ENCODE assay signal across 21 mouse cellular contexts in the genomic region with DNA sequence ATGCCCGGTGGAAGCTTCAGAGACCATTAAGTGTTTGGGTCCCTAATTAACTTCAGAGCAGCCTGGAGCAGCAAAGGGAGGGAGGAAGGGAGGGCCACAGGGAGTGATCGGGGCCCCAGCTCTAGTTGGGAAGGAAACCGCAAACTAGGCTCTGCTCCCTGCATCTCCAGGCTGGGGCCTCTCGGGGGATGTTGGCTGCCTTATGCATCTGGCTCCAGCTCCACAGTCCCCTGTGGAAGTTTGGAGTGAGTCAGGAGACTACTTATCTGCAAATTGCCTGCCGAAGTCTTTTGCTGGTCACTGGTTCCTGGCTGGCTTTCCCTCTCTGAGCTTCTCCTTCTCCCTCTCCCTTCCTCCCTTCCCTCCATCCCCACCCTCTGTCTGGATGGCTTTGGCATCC. TPM values are rescaled to one million over a fixed set of nuclear protein-coding genes. Genes with fewer than 3 reads are reported as not detected.
DNase-seq lines count a peak whose midpoint lies in the region; ATAC-seq lines count a peak whose summit lies in the region.
"Had no signal": no experiment of that assay in that cellular context is flagged by ENCODE, and none has a peak within 500 bp of the region (broad histone marks: within the 10 kb centered on the region; RNA-seq: fewer than 3 reads in every experiment).

No protein-coding gene starts in this region.

- H3K4me1 ChIP-seq in hindbrain, embryonic 16.5 days (ENCODE audit: control insufficient read depth, insufficient read depth, low read depth, low read length) = no peaks in the 10 kb centered on the region
- no peaks in the 10 kb centered on the region for H3K4me1 ChIP-seq in hindbrain, embryonic 12.5 days
- H3K4me1 ChIP-seq in neural tube, embryonic 13.5 days (replicated peaks) = peaks cover 12% of the 10 kb centered on the region
- H3K4me1 ChIP-seq in neural tube, embryonic 15.5 days = peaks cover 24% of the 10 kb centered on the region
- H3K4me1 ChIP-seq: forebrain, embryonic 15.5 days; heart, embryonic 13.5 days had no signal

- no peak for DNase-seq in neural tube, embryonic 10.5 days (ENCODE audit: extremely low spot score, low spot score)
- DNase-seq in heart, adult 9 months (ENCODE audit: low spot score in 2 of 2) = peak; percentile 52 to 56
- DNase-seq in spleen, adult 18-20 months = no peak
- DNase-seq: adrenal gland, adult 2 months; cerebellum, adult 11 months; cerebellum, postnatal 25 days; gastrocnemius, adult 2 months; kidney, adult 8-10 months; lung, adult 2 months; thymus, postnatal 14 days had no signal

- 42% methylated on average over 5 of the region's 5 CpGs for WGBS in hindbrain, embryonic 16.5 days
- 64% methylated on average over 5 of the region's 5 CpGs for WGBS in hindbrain, embryonic 12.5 days
- WGBS in neural tube, embryonic 13.5 days = 58% methylated on average over 5 of the region's 5 CpGs
- WGBS in neural tube, embryonic 15.5 days = 33% methylated on average over 5 of the region's 5 CpGs

- no peak overlapping the region for H3K4me3 ChIP-seq in hindbrain, embryonic 16.5 days (ENCODE audit: low read length)
- no peak overlapping the region for H3K4me3 ChIP-seq in hindbrain, embryonic 12.5 days
- H3K4me3 ChIP-seq in neural tube, embryonic 13.5 days = no peak overlapping the region
- no peak overlapping the region for H3K4me3 ChIP-seq in neural tube, embryonic 15.5 days (replicated peaks)
- H3K4me3 ChIP-seq: erythroblast, embryonic 14.5 days; forebrain, embryonic 15.5 days; gastrocnemius, adult 2 months; heart, embryonic 13.5 days; hindbrain, embryonic 15.5 days; midbrain, embryonic 12.5 days had no signal

- H3K27me3 ChIP-seq in hindbrain, embryonic 16.5 days (replicated peaks; ENCODE audit: control insufficient read depth, insufficient read depth, low read length) = no peaks in the 10 kb centered on the region
- H3K27me3 ChIP-seq in hindbrain, embryonic 12.5 days = no peaks in the 10 kb centered on the region
- no peaks in the 10 kb centered on the region for H3K27me3 ChIP-seq in neural tube, embryonic 13.5 days
- H3K27me3 ChIP-seq in neural tube, embryonic 15.5 days (replicated peaks) = no peaks in the 10 kb centered on the region
- H3K27me3 ChIP-seq: forebrain, embryonic 15.5 days; hindbrain, embryonic 15.5 days had no signal

- H3K4me2 ChIP-seq in hindbrain, embryonic 16.5 days (ENCODE audit: low read length) = no peak overlapping the region
- no peak overlapping the region for H3K4me2 ChIP-seq in hindbrain, embryonic 12.5 days (replicated peaks)
- no peak overlapping the region for H3K4me2 ChIP-seq in neural tube, embryonic 13.5 days
- H3K4me2 ChIP-seq in neural tube, embryonic 15.5 days = no peak overlapping the region
- H3K4me2 ChIP-seq: forebrain, embryonic 15.5 days; heart, embryonic 13.5 days; hindbrain, embryonic 15.5 days; liver, embryonic 11.5 days; midbrain, embryonic 12.5 days had no signal

- H3K9me3 ChIP-seq in hindbrain, embryonic 16.5 days (ENCODE audit: control insufficient read depth, low read length) = no peaks in the 10 kb centered on the region
- H3K9me3 ChIP-seq in hindbrain, embryonic 12.5 days (replicated peaks) = 0 out of 2 replicates have a peak, but pooled peaks cover 4% of the 10 kb centered on the region
- H3K9me3 ChIP-seq in neural tube, embryonic 13.5 days = peaks cover 9% of the 10 kb centered on the region; the same call in 1 of the 2 replicates
- no peaks in the 10 kb centered on the region for H3K9me3 ChIP-seq in neural tube, embryonic 15.5 days (replicated peaks)
- H3K9me3 ChIP-seq: forebrain, embryonic 15.5 days; hindbrain, embryonic 15.5 days; midbrain, embryonic 12.5 days had no signal

- no peaks in the 10 kb centered on the region for H3K36me3 ChIP-seq in hindbrain, embryonic 16.5 days (ENCODE audit: control insufficient read depth, insufficient read depth, low read length)
- no peaks in the 10 kb centered on the region for H3K36me3 ChIP-seq in hindbrain, embryonic 12.5 days
- no peaks in the 10 kb centered on the region for H3K36me3 ChIP-seq in neural tube, embryonic 13.5 days
- no peaks in the 10 kb centered on the region for H3K36me3 ChIP-seq in neural tube, embryonic 15.5 days
- H3K36me3 ChIP-seq: forebrain, embryonic 15.5 days; heart, embryonic 13.5 days; hindbrain, embryonic 15.5 days; midbrain, embryonic 12.5 days had no signal

- no peak overlapping the region for H3K9ac ChIP-seq in hindbrain, embryonic 16.5 days (ENCODE audit: low read depth, low read length)
- H3K9ac ChIP-seq in hindbrain, embryonic 12.5 days = no peak overlapping the region
- no peak overlapping the region for H3K9ac ChIP-seq in neural tube, embryonic 13.5 days
- no peak overlapping the region for H3K9ac ChIP-seq in neural tube, embryonic 15.5 days (replicated peaks)
- H3K9ac ChIP-seq: forebrain, embryonic 15.5 days; heart, embryonic 13.5 days; hindbrain, embryonic 15.5 days; midbrain, embryonic 12.5 days had no signal

- ATAC-seq in hindbrain, embryonic 16.5 days = 0 out of 2 replicates have a peak, but pooled peaks have one; percentile 42
- no peak for ATAC-seq in hindbrain, embryonic 12.5 days (ENCODE audit: low FRiP score)
- ATAC-seq in neural tube, embryonic 13.5 days (ENCODE audit: low read depth) = no peak
- 0 out of 2 replicates have a peak, but pooled peaks have one; percentile 37 for ATAC-seq in neural tube, embryonic 15.5 days (ENCODE audit: low FRiP score)
- ATAC-seq: forebrain, embryonic 15.5 days had no signal

- no peak overlapping the region for H3K27ac ChIP-seq in hindbrain, embryonic 16.5 days (ENCODE audit: low read depth, low read length)
- H3K27ac ChIP-seq in hindbrain, embryonic 12.5 days = no peak overlapping the region
- 0 out of 2 replicates have a peak overlapping the region, but pooled peaks have one; percentile 9 for H3K27ac ChIP-seq in neural tube, embryonic 13.5 days (replicated peaks)
- no peak overlapping the region for H3K27ac ChIP-seq in neural tube, embryonic 15.5 days (replicated peaks)
- H3K27ac ChIP-seq: forebrain, embryonic 15.5 days; gastrocnemius, adult 2 months; heart, embryonic 13.5 days; hindbrain, embryonic 15.5 days; macrophage; midbrain, embryonic 12.5 days had no signal

RNA-seq across cellular contexts. Expression of gene Elfn1, which starts 56.6 kb away (rescaled TPM):
- 2.8 and 3.7 TPM in 2 replicates for polyA plus RNA-seq in hindbrain, embryonic 16.5 days (2015; fragmentation: Nextera tagmentation; extraction: Ambion mirVana)
- 1.7 and 2.0 TPM in 2 replicates for polyA plus RNA-seq in hindbrain, embryonic 12.5 days (2016; fragmentation: Nextera tagmentation; extraction: Ambion mirVana)
- polyA plus RNA-seq in neural tube, embryonic 13.5 days (2015; fragmentation: Nextera tagmentation; extraction: Ambion mirVana) = 3.3 and 4.0 TPM in 2 replicates
- 5.7 TPM in 2 replicates for polyA plus RNA-seq in neural tube, embryonic 15.5 days (2015; fragmentation: Nextera tagmentation; extraction: Ambion mirVana)
- polyA plus RNA-seq: erythroblast, embryonic 14.5 days; macrophage had no signal

Comparison
In these comparisons a context has a peak if more than half of its experiments do, and no peak if none do; other contexts are left out.
1. ATAC-seq: peak in hindbrain, embryonic 16.5 days (single experiment) and neural tube, embryonic 15.5 days (single experiment); none in hindbrain, embryonic 12.5 days (single experiment) and neural tube, embryonic 13.5 days (single experiment).
2. DNase-seq: peak in heart, adult 9 months (2 of 2); none in neural tube, embryonic 10.5 days (single experiment) and spleen, adult 18-20 months (0 of 2).